Mouse (Mus musculus): Measurements from ENCODE around the gene Hrc.
"Not testable (repeated sequence)": the region's sequence is repeated elsewhere in the genome, so short reads cannot be mapped to it uniquely, and the experiment has no call there.

Gene Hrc

DNA sequence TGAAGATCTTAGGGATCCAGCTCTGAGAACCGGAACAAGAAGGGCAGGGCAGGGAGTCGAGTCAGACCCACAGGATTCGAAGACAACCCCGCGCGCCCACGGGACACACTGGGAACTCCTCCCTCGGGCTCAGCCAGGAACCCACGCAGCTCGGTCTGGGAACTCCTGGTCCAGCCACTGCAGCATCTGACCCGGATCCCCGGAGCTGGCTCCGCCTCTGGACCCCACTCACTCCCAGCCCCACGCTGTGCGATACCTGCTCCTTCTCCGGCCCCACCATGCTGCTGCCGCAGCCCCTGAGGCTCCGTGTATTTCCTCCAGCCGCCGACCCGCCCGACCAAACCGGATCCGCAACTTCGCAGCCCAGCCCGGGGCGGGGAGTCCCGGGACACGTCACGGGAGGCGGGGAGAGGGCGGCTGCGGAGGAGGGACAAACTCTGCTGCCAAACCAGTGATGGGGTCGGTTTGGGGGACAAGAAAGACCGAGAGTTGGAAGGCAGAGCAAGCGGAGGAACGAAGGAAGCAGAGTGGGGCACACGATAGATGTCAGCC is 1.6 kb upstream of the Hrc start, which contains the start of gene Trpm4:
TSS of gene Trpm4 (minus strand) at position 350 of the 552 bp plus-strand sequence.
- DNase-seq (ENCODE audit: low spot score), result peak; percentile 83

- no peak for DNase-seq (ENCODE audit: low spot score)
Observed at GRCm38 (mm10) chr7:45334605-45335004, 485 bp upstream of the Hrc start.

- DNase-seq (ENCODE audit: low spot score), result no peak
Observed at GRCm38 (mm10) chr7:45336319-45336718, 1.2 kb downstream of the Hrc start.

DNA sequence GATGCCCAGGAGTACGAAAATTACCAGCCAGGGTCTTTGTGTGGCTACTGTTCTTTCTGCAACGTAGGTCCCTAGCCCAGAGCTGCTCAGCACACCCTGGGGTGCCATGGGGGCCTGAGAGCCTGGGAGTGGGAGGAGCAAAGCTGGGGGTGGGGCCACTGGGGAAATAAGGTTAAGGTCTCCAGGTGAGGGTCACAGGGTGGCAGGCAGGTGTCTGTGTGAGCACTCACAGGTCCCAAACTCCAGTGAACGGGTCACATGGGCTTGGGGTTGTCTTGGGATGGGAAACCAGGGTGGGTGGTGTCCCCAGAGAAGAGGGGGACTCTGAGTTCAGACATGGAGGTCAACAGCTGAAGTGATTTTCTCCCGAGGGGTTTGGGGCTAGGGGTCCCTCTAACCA is 2.4 kb downstream of the Hrc start:
- no peak for DNase-seq (ENCODE audit: low spot score)

DNA sequence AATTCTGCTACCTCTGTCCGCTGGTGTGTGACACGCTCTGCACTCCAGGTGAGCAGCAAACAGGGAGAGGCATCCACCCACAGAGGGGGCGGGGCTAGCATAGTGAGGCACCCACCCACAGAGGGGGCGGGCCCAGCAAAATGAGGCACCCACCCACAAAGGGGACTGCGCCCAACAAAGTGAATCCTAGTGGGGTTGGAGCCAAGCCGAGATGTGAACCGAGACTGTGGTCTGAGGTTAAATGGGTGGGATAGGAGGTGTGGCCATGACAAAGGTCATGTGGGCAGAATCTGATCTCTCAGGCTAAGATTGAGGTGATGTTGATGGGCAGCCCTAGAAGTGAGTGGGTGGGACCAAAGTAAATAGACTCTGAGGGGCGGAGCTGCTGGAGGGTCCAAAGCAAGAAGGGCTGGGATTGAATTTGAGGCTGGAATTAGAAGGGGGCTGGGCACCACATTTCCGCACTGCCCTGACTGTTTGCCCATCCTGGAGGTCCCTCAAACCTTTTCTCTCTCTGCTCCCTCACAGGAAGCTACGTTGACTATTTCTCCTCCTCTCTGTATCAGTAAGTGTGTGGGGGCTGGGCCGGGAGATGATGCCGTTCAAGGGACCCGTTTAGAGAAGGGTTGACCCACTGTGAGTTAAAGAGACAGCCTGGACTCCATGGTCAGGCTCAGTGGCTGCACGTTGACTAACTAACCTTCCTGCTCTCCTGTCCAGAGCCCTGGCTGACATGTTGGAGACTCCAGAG is 3.2 kb downstream of the Hrc start:
- peak; percentile 71 for DNase-seq (ENCODE audit: low spot score)

- DNase-seq (ENCODE audit: low spot score), result peak; percentile 89
Observed at GRCm38 (mm10) chr7:45339410-45340065, 4.4 kb downstream of the Hrc start.

GRCm38 (mm10) chr7:45340066-45340442 is 5.0 kb downstream of the Hrc start:
- no peak for DNase-seq (ENCODE audit: low spot score)

DNA sequence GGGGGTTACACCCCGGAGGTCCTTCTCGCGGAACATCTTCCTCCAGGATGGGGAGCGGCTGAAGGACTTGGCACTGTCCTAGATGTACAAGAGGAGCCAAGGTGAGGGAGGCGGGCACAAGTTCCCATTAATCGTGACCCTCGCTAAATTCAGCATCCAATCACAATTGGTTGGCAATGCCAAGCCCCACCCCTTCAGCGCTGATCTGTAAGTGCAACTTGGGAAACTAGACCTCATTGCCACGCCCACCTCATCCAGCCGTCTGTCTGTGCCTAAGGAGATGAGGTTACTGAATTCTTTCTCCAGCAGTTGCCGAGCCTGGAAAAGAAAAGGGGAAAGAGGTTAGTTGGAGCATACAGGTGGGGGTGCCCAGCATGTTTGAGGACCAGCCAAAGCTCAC is 5.6 kb downstream of the Hrc start:
- peak; percentile 92 for DNase-seq (ENCODE audit: low spot score)

DNA sequence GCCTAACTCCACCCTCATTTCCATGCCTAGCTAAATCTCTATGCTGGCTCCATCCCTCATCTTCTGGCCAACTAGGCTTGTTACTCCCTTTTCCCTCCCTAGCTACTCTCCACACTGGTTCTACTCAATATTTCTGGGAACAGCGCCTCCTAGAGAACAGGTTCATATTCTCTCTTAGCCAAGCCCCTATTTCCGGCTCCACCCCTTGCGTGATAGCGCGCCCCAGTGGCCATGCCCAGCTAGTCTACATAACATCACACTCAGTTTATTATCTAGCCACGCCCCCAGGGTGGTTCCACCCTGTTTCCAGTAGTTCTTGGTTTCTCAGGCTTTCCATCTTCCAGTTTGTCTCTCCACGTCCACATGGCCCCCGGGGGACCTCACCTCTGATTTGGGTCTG is 6.2 kb downstream of the Hrc start:
- DNase-seq (ENCODE audit: low spot score), result peak; percentile 92

DNA sequence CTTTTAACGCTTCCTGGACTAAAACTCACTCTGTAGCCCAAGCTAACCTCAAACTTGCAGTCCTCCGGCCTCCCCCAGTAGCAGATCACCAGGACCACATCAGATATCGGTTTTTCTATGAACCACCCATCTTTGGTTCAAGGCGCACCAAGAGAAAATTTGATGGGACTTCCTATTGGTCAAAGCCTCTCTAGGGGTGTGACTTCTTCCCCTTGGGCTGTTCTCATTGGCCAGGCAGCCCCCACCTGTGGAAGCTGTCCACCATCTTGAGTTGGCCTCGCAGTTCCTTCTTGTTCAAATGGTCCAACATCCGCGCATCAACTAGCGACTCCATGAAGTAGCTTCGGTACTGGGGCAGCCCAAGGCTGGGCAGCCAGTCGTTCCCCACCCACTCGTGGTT is 7.0 kb downstream of the Hrc start:
- DNase-seq (ENCODE audit: low spot score), result no peak

DNA sequence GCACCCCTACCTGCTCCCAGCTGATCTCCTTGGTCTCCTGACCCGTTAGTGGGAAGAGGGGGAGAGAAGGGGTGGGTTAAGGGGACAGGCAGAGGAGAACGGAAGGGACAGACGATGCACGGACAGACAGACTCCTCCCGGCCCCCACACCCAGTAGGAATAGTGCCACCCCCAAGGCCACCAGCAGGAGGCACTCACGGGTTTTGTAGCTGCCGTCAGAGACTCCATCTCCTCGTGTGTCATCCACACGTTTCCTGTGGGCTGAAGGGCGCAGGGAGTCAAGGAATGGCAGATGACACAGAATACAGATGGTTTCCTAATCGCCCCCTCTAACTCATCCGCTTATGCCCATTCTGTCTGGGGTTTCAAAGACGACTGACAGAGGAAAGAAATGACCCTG is 8.5 kb downstream of the Hrc start:
- DNase-seq (ENCODE audit: low spot score), result no peak

DNA sequence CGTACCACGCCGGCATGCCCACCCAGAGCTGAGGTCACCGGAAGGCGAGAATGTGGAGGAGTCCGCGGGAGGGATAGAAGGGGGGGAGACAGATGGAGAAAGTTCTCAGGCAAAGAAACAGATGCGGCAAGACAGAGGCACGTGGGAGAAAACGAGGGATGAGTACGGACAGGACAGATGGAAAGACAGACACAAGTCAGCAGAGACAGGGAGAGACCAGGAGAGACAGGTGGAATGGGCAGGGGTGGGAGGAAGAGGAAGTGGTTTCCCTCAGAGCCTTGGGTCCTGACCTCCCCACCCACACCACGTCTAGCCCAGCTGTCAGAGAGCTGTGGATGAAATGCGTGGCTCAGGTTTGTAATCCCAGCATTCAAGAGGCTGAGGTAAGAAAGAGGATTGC is 11.8 kb downstream of the Hrc start:
- no peak for DNase-seq (ENCODE audit: low spot score)

DNA sequence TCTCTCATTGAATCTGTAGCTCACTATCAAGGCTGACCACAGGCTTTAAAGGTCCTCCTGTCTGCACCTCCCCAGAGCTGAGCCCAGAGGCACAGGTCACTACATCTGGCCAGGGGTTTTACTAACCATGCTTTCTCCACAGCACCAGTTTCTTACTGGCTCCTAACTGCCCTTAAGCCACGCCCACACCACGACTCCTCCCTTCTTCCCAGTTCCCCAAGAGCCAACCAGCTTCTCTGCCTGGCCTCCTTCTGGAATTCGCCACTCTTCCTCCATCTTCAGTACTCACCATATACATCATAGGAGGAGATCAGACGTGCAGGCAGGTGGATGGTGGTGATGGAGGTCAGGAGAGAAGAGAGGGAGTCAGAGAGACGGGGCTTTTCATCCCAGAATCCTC is 18.0 kb downstream of the Hrc start:
- no peak for DNase-seq (ENCODE audit: low spot score)

DNA sequence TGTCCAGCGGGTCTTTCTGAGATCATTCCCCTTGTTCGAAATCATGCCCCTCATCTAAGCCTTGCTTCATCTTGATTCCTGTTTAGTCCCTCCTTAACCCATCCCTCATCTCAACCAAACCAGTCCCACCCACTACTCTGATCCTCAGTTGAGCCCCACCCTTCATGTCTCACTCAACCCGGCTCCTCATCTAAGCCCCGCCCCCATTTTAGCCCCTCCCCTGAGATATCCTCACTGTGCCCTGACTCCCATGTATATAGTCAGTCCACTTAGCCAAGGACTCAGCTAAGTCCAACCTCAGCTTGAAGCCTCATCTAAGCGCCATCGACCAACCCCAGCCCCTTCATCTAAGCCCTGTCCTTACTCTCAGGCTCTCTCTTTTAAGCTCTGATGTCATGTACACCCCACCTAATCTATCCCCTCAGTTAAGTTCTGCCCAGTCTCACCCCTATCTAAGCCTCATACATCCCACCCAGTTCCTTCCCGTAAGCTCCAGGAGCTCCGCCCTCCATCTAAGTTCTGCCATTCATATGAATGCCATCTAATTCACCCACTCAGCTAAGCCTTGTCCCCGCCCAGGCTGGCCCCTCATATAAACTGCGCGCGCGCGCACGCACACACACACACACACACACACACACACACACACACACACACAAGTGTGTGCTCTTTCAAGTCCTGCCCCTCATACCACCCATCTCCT is 20.4 kb downstream of the Hrc start:
- no peak for DNase-seq (ENCODE audit: low spot score)

DNA sequence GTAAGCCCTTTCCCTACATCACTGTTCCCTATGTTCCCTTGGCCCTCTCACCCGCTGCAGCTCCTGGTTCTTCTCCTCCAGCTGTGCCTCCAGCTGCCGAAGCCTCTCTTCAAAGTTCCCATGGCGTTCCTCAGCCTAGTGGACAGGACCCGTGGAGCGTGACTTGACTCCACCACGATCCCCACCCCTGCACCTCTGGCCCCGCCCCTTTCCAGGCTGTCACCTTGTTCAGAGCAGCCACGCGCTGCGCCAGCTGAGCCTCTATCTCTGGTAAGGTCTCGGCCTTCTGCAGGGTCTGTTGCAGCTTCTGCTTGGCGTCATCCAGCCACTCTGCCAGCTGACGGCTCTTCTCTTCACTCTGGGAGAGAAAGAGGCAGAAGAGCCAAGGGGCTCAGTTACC is 21.0 kb downstream of the Hrc start:
- no peak for DNase-seq (ENCODE audit: low spot score)

GRCm38 (mm10) chr7:45359081-45359480 is 24.0 kb downstream of the Hrc start:
- DNase-seq (ENCODE audit: low spot score), result not testable (repeated sequence)

DNA sequence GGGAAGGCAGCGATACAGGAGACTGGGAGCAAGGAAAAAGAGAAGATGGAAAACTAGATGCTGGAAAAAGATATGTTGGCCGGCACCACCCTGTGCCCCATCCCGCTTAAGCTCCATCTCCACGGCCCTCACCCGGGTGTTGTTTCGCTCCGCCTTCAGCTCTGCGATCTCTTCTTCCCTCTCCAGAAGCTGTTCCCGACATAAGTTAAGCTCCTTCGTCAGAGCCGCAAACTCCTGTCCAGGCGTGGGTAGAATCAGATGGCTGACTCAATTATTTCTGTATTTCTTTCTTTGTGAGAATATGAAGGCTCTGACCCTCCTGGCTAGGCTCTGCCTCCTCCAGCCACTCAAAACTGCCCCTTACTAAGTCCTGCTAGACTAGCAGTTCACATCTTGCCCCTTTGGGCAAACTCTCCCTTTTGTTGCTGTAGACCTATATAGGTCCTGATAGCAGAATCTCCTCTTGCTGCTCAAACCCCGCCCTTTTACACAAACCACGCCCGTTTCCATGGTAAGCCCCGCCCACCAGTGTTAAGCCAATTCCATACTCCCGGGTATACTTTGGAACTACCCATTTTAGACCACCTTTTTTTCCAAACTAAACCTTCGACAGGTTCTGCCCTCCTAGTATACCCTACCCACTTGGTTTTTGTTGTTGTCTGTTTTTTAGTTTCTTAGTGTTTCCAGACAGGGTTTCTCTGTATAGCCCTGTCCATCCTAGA is 25.5 kb downstream of the Hrc start:
- DNase-seq (ENCODE audit: low spot score), result no peak

DNA sequence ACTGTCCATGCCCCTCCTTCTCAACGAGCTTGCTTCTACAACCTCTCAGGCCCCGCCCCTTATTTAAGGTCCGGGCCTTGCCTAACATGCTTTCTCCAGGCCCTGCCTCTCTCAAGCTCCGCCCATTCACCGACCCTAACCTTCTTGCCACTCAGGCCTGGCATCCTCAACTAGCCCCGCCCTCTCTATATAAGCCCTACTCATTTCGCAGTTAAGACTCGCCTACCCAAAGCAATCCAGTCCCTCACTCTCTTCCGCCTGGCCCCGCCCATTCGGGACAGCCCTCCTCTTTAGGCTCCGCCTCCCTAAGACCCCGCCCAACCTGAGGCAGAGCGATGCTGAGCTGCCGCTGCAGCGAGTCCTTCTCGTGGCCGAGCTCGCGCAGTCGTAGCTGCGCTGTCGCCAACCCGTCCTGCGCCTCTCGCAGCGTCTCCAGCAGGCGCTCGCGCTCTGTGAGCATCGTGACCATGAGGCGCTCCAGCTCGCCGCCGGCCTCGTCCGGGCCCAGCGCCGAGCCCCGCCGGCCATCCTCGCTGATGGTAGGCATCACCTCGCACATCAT is 26.2 kb downstream of the Hrc start:
- DNase-seq (ENCODE audit: low spot score), result peak; percentile 93

DNA sequence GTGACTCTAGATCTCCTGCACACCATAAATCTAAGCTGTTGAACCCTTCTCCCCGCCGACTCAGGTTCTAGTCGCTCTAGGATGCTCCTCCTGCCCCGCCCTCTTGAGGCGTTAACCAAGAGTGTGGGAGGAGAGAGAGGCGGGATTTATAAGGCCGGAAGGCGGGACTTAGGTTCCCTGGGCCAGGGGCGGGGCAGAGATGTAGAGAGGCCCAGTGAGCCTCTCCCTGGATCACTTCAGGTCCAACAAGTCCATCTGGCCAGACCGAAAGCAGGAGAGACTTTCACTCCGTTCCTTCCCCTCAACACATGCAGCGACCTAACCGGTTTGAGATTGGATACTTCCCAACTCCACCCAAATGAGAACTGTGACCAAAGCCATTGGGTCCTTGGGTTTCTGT is 27.7 kb downstream of the Hrc start:
- peak; percentile 85 for DNase-seq (ENCODE audit: low spot score)

GRCm38 (mm10) chr7:45363983-45364382 is 28.9 kb downstream of the Hrc start:
- no peak for DNase-seq (ENCODE audit: low spot score)

- DNase-seq (ENCODE audit: low spot score), result peak; percentile 60
Observed at GRCm38 (mm10) chr7:45365742-45366651, 30.9 kb downstream of the Hrc start.

Data from embryo, embryonic 10 days (tissue).